Mouse (Mus musculus): ENCODE data around the gene Tssk4. TPM values are rescaled to one million over a fixed set of nuclear protein-coding genes. Genes with fewer than 3 reads are reported as not detected.
A peak's percentile ranks its signal among the peaks of the same experiment; 100 is the strongest.

Gene Tssk4
- total and polyA plus RNA-seq, 2 experiments = 0.09 to 0.18 TPM

GRCm38 (mm10) chr14:55618486-55619195, 31.3 kb upstream of the Tssk4 start:
- Histone ChIP-seq H3K9ac (ENCODE audit: low read depth, low read length) (no peak overlapping the region), H3K79me2 (ENCODE audit: control insufficient read depth, insufficient read depth, low read length) (no peaks in the 10 kb centered on the region), H3K27me3 (ENCODE audit: control insufficient read depth, insufficient read depth, low read length) (no peaks in the 10 kb centered on the region), H3K4me1 (ENCODE audit: control insufficient read depth, insufficient read depth, low read length) (peaks cover 3% of the 10 kb centered on the region; the same call in 1 of the 2 replicates), H3K27ac (replicated peaks; ENCODE audit: insufficient read depth, low read depth, low read length) (no peak overlapping the region), H3K4me3 (ENCODE audit: insufficient read depth, low read depth, low read length) (peak overlapping the region; percentile 5; the same call in 1 of the 2 replicates), H3K36me3 (ENCODE audit: control insufficient read depth, insufficient read depth, low read length) (no peaks in the 10 kb centered on the region)
- 36% methylated on average over 22 of the region's 22 CpGs for WGBS
- DNase-seq (ENCODE audit: extremely low read depth, low read depth, low spot score) = no peak
- TF ChIP-seq CTCF (IDR thresholded peaks at IDR 0.05; ENCODE audit: low read depth, low read length) = 0 out of 2 replicates have a peak, but pooled peaks have one; percentile 0
- TF ChIP-seq POLR2A (IDR thresholded peaks at IDR 0.05; ENCODE audit: extremely low read depth, insufficient read depth, low read length) = no peak

- no peak overlapping the region for H3K4me3 ChIP-seq (ENCODE audit: insufficient read depth, low read depth, low read length)
- WGBS = 94% methylated on average over 27 of the region's 27 CpGs
- no peaks in the 10 kb centered on the region for H3K27me3 ChIP-seq (ENCODE audit: control insufficient read depth, insufficient read depth, low read length)
- peaks cover 5% of the 10 kb centered on the region; the same call in 1 of the 2 replicates for H3K36me3 ChIP-seq (ENCODE audit: control insufficient read depth, insufficient read depth, low read length)
- no peak for DNase-seq (ENCODE audit: extremely low read depth, low read depth, low spot score)
- H3K79me2 ChIP-seq (ENCODE audit: control insufficient read depth, insufficient read depth, low read length) = no peaks in the 10 kb centered on the region
- no peak overlapping the region for H3K27ac ChIP-seq (replicated peaks; ENCODE audit: insufficient read depth, low read depth, low read length)
- TF ChIP-seq CTCF (IDR thresholded peaks at IDR 0.05; ENCODE audit: low read depth, low read length) = no peak
- no peak for TF ChIP-seq POLR2A (IDR thresholded peaks at IDR 0.05; ENCODE audit: extremely low read depth, insufficient read depth, low read length)
- H3K9ac ChIP-seq (ENCODE audit: low read depth, low read length) = no peak overlapping the region
- no peaks in the 10 kb centered on the region for H3K4me1 ChIP-seq (ENCODE audit: control insufficient read depth, insufficient read depth, low read length)
These were observed 21.7 kb upstream of the Tssk4 start for GRCm38 (mm10) chr14:55628077-55628827.

GRCm38 (mm10) chr14:55629312-55629711, 20.7 kb upstream of the Tssk4 start:
- TF ChIP-seq POLR2A (IDR thresholded peaks at IDR 0.05; ENCODE audit: extremely low read depth, insufficient read depth, low read length) = no peak
- peak; percentile 93 for TF ChIP-seq CTCF (IDR thresholded peaks at IDR 0.05; ENCODE audit: low read depth, low read length)
- H3K9ac ChIP-seq (ENCODE audit: low read depth, low read length) = no peak overlapping the region
- H3K4me3 ChIP-seq (ENCODE audit: insufficient read depth, low read depth, low read length) = no peak overlapping the region
- WGBS = 49% methylated on average over 5 of the region's 5 CpGs
- no peak overlapping the region for H3K27ac ChIP-seq (replicated peaks; ENCODE audit: insufficient read depth, low read depth, low read length)
- H3K27me3 ChIP-seq (ENCODE audit: control insufficient read depth, insufficient read depth, low read length) = no peaks in the 10 kb centered on the region
- H3K36me3 ChIP-seq (ENCODE audit: control insufficient read depth, insufficient read depth, low read length) = peaks cover 5% of the 10 kb centered on the region; the same call in 1 of the 2 replicates
- H3K4me1 ChIP-seq (ENCODE audit: control insufficient read depth, insufficient read depth, low read length) = no peaks in the 10 kb centered on the region
- DNase-seq (ENCODE audit: extremely low read depth, low read depth, low spot score) = no peak
- H3K79me2 ChIP-seq (ENCODE audit: control insufficient read depth, insufficient read depth, low read length) = no peaks in the 10 kb centered on the region

GRCm38 (mm10) chr14:55634874-55635522, 15.0 kb upstream of the Tssk4 start:
- H3K4me1 ChIP-seq (ENCODE audit: control insufficient read depth, insufficient read depth, low read length) = peaks cover 3% of the 10 kb centered on the region; the same call in 1 of the 2 replicates
- peak overlapping the region; percentile 84 for H3K9ac ChIP-seq (ENCODE audit: low read depth, low read length)
- H3K27ac ChIP-seq (replicated peaks; ENCODE audit: insufficient read depth, low read depth, low read length) = peak overlapping the region; percentile 21; the same call in 1 of the 2 replicates
- peak overlapping the region; percentile 78 for H3K4me3 ChIP-seq (ENCODE audit: insufficient read depth, low read depth, low read length)
- 0 out of 2 replicates have a peak, but pooled peaks cover 2% of the 10 kb centered on the region for H3K79me2 ChIP-seq (ENCODE audit: control insufficient read depth, insufficient read depth, low read length)
- peaks cover 4% of the 10 kb centered on the region; the same call in 1 of the 2 replicates for H3K36me3 ChIP-seq (ENCODE audit: control insufficient read depth, insufficient read depth, low read length)
- peak; percentile 17 for DNase-seq (ENCODE audit: extremely low read depth, low read depth, low spot score)
- TF ChIP-seq CTCF (IDR thresholded peaks at IDR 0.05; ENCODE audit: low read depth, low read length) = no peak
- no peak for TF ChIP-seq POLR2A (IDR thresholded peaks at IDR 0.05; ENCODE audit: extremely low read depth, insufficient read depth, low read length)
- no peaks in the 10 kb centered on the region for H3K27me3 ChIP-seq (ENCODE audit: control insufficient read depth, insufficient read depth, low read length)
- 12% methylated on average over 23 of the region's 23 CpGs for WGBS

GRCm38 (mm10) chr14:55635523-55636007, 14.4 kb upstream of the Tssk4 start, which contains the start of gene Ipo4:
Ipo4 (minus strand) TSS chr14:55635957.
- TF ChIP-seq POLR2A (IDR thresholded peaks at IDR 0.05; ENCODE audit: extremely low read depth, insufficient read depth, low read length) (0 out of 2 replicates have a peak, but pooled peaks have one; percentile 37), CTCF (IDR thresholded peaks at IDR 0.05; ENCODE audit: low read depth, low read length) (no peak)
- Histone ChIP-seq H3K27me3 (ENCODE audit: control insufficient read depth, insufficient read depth, low read length) (no peaks in the 10 kb centered on the region), H3K36me3 (ENCODE audit: control insufficient read depth, insufficient read depth, low read length) (peaks cover 7% of the 10 kb centered on the region; the same call in 1 of the 2 replicates), H3K4me1 (ENCODE audit: control insufficient read depth, insufficient read depth, low read length) (peaks cover 3% of the 10 kb centered on the region; the same call in 1 of the 2 replicates), H3K27ac (replicated peaks; ENCODE audit: insufficient read depth, low read depth, low read length) (peak within 1 kb of the TSS; percentile 21; the same call in 1 of the 2 replicates), H3K4me3 (ENCODE audit: insufficient read depth, low read depth, low read length) (peak within 1 kb of the TSS; percentile 78), H3K79me2 (ENCODE audit: control insufficient read depth, insufficient read depth, low read length) (0 out of 2 replicates have a peak, but pooled peaks cover 2% of the 10 kb centered on the region), H3K9ac (ENCODE audit: low read depth, low read length) (peak within 1 kb of the TSS; percentile 84)
- WGBS = 3% methylated on average over 33 of the region's 33 CpGs
- peak; percentile 86 for DNase-seq (ENCODE audit: extremely low read depth, low read depth, low spot score)

All from liver, adult 2 months (tissue).